Mouse (Mus musculus) forebrain, embryonic 16.5 days (tissue): ENCODE measurements at regions not wholly inside any gene's neighbourhood (a gene's known extent, or its start where the extent isn't known, plus 50 kb on each side); places are given as distances from the start of the nearest gene placed in this dataset.
A peak's percentile ranks its signal among the peaks of the same experiment; 100 is the strongest.

Experiments
- ATAC-seq: fragments of 200-750 bp; cut with Nextera tagmentation; 2 replicates; pipeline ENCODE4 v1.8.0; 2017; ENCODE audit warnings: mild to moderate bottlenecking, moderate library complexity
- H3K27ac ChIP-seq: fragments of 300-500 bp; sonication (generic); 2 replicates; pipeline ENCODE4 v1.5.1; 2014; ENCODE audit warnings: low read length, control low read depth
- H3K27me3 ChIP-seq: fragments of 300-500 bp; sonication (generic); replicated peaks from 2 replicates; pipeline ENCODE4 v1.6.1; 2014; ENCODE audit warnings: low read length; ENCODE audit not compliant: control insufficient read depth, insufficient read depth
- H3K36me3 ChIP-seq: fragments of 300-500 bp; sonication (generic); 2 replicates; pipeline ENCODE4 v1.6.1; 2014; ENCODE audit not compliant: control insufficient read depth, insufficient read depth
- H3K4me1 ChIP-seq: fragments of 300-500 bp; sonication (generic); replicated peaks from 2 replicates; pipeline ENCODE4 v1.6.1; 2014; ENCODE audit warnings: low read length; ENCODE audit not compliant: control insufficient read depth, insufficient read depth
- H3K4me2 ChIP-seq: fragments of 300-500 bp; sonication (generic); 2 replicates; pipeline ENCODE4 v1.6.1; 2014; ENCODE audit warnings: mild to moderate bottlenecking, low read length, control low read depth
- H3K4me3 ChIP-seq: fragments of 300-500 bp; sonication (generic); replicated peaks from 2 replicates; pipeline ENCODE4 v1.5.1; 2014; ENCODE audit warnings: mild to moderate bottlenecking, low read length, control low read depth
- H3K9ac ChIP-seq: fragments of 300-500 bp; sonication (generic); replicated peaks from 2 replicates; pipeline ENCODE4 v1.6.1; 2014; ENCODE audit warnings: low read depth, low read length, control low read depth
- H3K9me3 ChIP-seq: fragments of 300-500 bp; sonication (generic); 2 replicates; pipeline ENCODE4 v1.6.1; 2016; ENCODE audit warnings: low read length; ENCODE audit not compliant: control insufficient read depth
- WGBS: fragments of 180-500 bp; shearing (Covaris S2); extraction: QIAGEN DNeasy Blood & Tissue Kit; methylation state at CpG from one replicate; pipeline ENCODE4 v1.1.7; 2014; 5-methylcytosine and 5-hydroxymethylcytosine counted together

DNA sequence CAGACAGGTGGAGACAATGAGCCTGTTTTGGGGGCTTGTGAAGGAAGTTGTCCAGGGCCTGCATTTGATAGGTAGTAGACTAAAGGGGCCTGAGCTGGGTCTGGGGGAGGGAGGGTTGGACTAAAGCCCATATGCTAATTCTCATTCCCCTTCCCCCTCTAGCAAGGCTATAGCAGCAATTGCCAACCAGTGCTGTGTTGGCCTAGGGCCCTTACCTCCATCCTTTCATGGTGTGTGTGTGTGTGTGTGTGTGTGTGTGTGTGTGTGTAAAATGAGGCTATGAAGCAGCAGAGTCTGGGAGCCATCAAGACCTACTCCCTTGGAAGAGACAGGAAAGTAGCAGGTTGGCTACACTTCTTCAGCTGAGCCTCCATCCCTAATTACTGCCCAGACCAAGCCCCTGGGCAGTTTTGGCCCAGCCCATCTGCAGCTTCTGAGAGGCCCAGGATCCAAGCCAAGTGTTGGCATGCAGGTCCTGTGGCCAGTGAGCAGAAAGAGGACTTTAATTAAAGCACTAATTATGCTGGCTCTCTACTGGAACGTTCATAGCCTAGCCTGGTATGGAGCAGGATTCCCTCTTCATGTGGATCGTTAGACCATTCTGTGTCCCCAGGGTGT lies 143.4 kb downstream of the Dhx35 start:
- no peak overlapping the region for H3K4me2 ChIP-seq
- peak; percentile 95 for ATAC-seq
- peaks cover 5% of the 10 kb centered on the region for H3K9me3 ChIP-seq
- WGBS, result 33% methylated on average over 2 of the region's 2 CpGs
- H3K4me1 ChIP-seq, result no peaks in the 10 kb centered on the region; the same call in 1 of the 2 replicates
- no peaks in the 10 kb centered on the region for H3K27me3 ChIP-seq
- no peak overlapping the region for H3K9ac ChIP-seq
- no peak overlapping the region for H3K4me3 ChIP-seq
- no peaks in the 10 kb centered on the region for H3K36me3 ChIP-seq
- H3K27ac ChIP-seq, result no peak overlapping the region

DNA sequence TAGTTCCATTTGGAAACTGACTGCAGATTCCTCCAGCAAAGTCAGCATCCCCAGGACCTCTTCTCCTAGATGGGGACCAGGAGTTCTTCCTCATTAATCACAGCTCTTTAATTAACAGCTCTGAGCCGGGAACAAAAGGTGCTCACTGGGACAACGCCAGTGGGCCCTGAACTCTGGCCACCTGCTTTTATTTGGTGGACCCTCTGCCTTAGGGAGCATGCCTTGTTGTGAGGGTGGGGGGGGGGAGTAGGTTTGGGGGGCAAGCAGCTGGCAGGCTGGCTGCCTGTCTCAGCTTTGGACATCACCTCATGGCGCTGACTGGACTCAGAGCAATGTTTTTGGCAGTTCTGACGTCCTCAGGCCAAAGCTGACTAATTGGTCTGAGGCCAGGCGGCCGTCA lies 154.8 kb downstream of the Dhx35 start:
- peaks cover 9% of the 10 kb centered on the region for H3K4me1 ChIP-seq

DNA sequence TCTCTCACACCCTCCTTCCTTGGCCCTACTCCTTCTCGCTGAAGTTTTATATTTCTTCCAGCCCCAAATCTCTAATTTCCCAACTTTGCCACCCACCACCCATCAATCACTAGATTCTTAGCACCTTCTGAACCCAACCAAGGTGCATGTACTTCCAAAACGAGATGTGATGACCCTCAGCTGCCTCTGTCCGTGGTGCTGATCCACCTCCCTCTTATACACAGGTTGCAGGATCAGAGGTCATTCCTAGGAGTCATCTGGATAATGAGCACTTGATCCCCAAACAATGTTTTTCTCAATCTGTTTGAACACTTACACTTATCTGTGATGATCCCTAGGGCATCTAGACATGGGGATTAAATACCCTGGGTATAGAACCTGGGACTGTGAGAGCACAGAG lies 156.5 kb downstream of the Dhx35 start:
- Histone ChIP-seq H3K4me3 (no peak overlapping the region), H3K4me2 (no peak overlapping the region), H3K27ac (no peak overlapping the region), H3K27me3 (no peaks in the 10 kb centered on the region), H3K36me3 (no peaks in the 10 kb centered on the region), H3K9ac (no peak overlapping the region), H3K9me3 (no peaks in the 10 kb centered on the region), H3K4me1 (peaks cover 9% of the 10 kb centered on the region)
- ATAC-seq, result no peak
- 45% methylated on average over 3 of the region's 3 CpGs for WGBS

More for the DNA sequence above, 154.8 kb downstream of the Dhx35 start:
- Histone ChIP-seq H3K27ac (no peak overlapping the region), H3K4me2 (no peak overlapping the region), H3K36me3 (no peaks in the 10 kb centered on the region), H3K4me3 (no peak overlapping the region), H3K27me3 (no peaks in the 10 kb centered on the region), H3K9ac (no peak overlapping the region), H3K9me3 (no peaks in the 10 kb centered on the region)
- 12% methylated on average over 6 of the region's 6 CpGs for WGBS
- ATAC-seq, result no peak

DNA sequence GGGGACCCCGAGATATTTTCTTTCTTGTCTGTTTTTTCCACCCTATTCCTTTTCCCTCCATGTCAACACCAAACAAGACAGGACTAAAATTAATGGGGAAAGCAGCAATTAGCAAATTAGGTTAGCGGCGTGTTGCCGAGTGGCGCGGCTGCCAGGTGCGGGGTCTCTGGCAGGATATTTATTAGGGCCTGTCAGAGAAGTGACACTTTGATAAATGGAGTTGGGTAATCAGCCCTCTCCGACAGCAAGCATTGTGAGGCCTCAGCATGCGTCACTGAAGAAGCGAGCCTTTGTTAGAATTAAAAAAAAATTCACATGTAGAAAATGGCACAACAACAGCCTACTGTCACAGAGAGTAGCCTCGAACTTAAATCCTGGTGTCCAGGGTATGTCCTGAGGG lies 162.3 kb downstream of the Dhx35 start:
- H3K9me3 ChIP-seq, result no peaks in the 10 kb centered on the region
- H3K9ac ChIP-seq, result no peak overlapping the region
- H3K27me3 ChIP-seq, result no peaks in the 10 kb centered on the region
- H3K27ac ChIP-seq, result peak overlapping the region; percentile 47; the same call in 1 of the 2 replicates
- WGBS, result 21% methylated on average over 11 of the region's 11 CpGs
- H3K36me3 ChIP-seq, result no peaks in the 10 kb centered on the region
- H3K4me1 ChIP-seq, result peaks cover 9% of the 10 kb centered on the region
- ATAC-seq, result peak; percentile 77
- no peak overlapping the region for H3K4me2 ChIP-seq
- no peak overlapping the region for H3K4me3 ChIP-seq

DNA sequence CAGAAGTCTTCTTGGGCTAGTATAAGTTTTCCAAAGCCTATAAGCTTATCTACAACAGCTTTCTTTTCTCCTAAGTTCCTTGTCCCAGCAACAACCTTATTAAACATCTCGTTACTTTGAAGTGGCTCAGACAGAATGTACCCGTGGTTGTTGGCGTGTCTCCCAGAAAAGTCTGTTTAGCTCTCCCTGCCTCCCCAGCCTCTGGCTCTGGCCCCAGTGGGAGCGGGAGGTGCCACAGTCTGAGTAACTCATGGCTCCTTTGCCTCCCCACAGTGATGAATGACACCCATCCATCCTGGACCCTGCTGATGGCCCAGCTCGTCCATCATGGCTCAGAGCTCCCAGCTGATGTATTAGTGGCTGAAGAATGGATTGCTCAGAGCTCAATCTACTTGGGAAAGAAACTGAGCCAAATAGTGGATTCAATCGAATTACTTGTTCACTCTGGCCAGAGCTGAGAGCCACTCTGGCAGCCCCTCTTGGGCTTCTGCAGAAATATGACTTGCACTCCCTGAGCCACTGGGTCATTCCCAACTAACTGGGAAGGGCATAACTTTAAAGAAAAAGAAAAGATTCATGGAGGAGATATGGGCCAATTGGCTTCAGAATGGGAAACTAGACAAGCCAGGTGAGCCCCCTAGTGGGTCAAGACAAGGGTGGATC lies 170.5 kb downstream of the Dhx35 start:
- ATAC-seq, result peak; percentile 88

DNA sequence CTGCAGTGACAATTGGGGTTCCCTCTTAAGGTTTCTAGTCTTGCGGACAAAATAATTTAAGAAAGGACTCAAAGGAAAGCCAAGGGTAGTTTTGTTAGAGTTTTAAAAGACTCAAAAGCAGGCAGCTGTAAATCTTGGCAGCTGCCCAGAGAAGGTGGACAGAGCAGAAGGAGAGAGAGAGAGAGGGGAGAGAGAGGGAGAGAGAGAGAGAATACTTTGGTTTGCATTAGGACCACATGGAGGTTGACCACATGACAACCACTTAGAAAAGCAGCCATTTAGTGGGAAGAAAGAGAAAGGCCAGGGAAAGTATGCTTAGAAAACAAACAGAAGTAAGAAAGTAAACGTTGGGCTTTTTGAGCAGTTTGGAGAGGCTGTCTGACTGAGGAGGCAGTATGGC lies 177.6 kb downstream of the Dhx35 start:
- Histone ChIP-seq H3K9me3 (no peaks in the 10 kb centered on the region), H3K9ac (no peak overlapping the region), H3K4me2 (no peak overlapping the region), H3K27me3 (no peaks in the 10 kb centered on the region), H3K4me1 (peaks cover 4% of the 10 kb centered on the region), H3K36me3 (no peaks in the 10 kb centered on the region), H3K27ac (no peak overlapping the region), H3K4me3 (no peak overlapping the region)
- 10% methylated on average over 2 of the region's 2 CpGs for WGBS
- ATAC-seq, result no peak

More for the DNA sequence above, 170.5 kb downstream of the Dhx35 start:
- H3K27ac ChIP-seq, result 0 out of 2 replicates have a peak overlapping the region, but pooled peaks have one; percentile 9
- no peaks in the 10 kb centered on the region for H3K9me3 ChIP-seq
- 32% methylated on average over 6 of the region's 6 CpGs for WGBS
- peaks cover 9% of the 10 kb centered on the region for H3K4me1 ChIP-seq
- no peaks in the 10 kb centered on the region for H3K36me3 ChIP-seq
- no peak overlapping the region for H3K9ac ChIP-seq
- no peak overlapping the region for H3K4me2 ChIP-seq
- no peak overlapping the region for H3K4me3 ChIP-seq
- H3K27me3 ChIP-seq, result no peaks in the 10 kb centered on the region

DNA sequence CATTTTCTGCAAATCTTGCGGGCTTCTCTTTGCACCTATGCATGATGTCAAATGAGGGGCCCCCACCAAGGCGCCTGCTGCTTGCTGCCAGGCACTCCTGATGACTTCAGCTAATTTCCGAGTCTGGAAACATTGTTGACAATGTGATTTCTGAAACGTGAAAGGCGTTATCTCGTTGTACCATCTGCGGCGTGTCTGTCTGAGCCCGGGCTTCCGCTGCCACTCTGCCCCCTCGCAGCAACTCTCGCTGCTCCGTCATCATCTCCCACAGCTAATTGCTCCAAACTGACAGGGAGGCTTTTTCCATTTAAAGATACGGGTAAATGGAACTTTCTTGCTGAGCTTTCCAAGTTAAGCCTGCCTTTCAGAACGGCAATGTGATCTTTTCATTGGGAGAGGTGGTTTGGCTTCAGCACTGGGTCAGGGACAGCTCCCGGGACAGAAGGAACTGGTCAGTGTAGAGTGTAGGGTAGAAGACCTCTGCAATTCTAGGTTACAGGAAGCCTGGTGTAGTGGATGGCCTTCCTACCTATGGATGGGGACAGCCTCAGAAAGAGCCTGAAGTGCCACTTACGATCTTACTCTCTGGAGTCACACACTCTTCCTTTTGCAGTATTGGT lies 191.0 kb downstream of the Dhx35 start:
- no peak overlapping the region for H3K4me3 ChIP-seq
- H3K4me2 ChIP-seq, result 0 out of 2 replicates have a peak overlapping the region, but pooled peaks have one; percentile 2
- no peaks in the 10 kb centered on the region for H3K36me3 ChIP-seq
- no peaks in the 10 kb centered on the region for H3K9me3 ChIP-seq
- no peaks in the 10 kb centered on the region for H3K27me3 ChIP-seq
- 0 out of 2 replicates have a peak, but pooled peaks cover 6% of the 10 kb centered on the region for H3K4me1 ChIP-seq
- H3K9ac ChIP-seq, result no peak overlapping the region
- no peak overlapping the region for H3K27ac ChIP-seq
- 37% methylated on average over 17 of the region's 17 CpGs for WGBS
- peak; percentile 63 for ATAC-seq

DNA sequence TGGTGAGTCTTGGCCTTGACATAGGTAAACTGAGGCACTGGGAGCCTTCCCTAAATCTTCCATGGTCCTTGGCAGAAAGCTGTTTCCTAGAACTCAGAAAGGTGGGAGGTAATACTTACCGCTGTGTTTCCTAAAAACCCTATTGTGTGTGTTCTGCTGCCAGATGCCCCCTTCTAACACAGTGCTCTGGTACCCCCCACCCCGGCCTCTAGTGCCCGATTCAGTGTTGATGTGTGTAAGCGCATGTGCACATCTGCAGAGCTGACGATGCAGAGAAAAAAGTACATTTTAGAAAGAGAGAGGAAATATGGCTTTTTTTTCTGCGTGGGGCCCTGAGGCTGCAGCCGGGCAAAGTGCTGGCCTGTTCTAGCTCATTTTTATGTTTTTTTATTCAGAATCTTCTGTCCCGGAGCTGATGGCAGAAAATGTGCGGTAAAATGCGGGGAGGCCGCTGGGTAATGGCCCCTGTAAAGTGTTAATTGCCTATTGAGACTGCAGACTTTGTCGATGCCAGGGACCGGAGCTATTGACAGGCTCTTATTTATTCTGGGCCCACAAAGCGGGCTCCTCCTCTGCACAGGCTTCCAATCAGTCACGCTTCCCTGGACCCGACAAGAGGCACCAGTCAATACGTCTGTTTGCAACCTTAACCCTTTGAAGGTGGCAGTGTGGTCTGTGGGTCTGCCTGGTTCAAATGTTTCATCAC lies 208.0 kb downstream of the Dhx35 start:
- no peaks in the 10 kb centered on the region for H3K27me3 ChIP-seq
- peak overlapping the region; percentile 4; the same call in 1 of the 2 replicates for H3K4me3 ChIP-seq
- WGBS, result 4% methylated on average over 17 of the region's 17 CpGs
- H3K9me3 ChIP-seq, result no peaks in the 10 kb centered on the region
- no peaks in the 10 kb centered on the region for H3K36me3 ChIP-seq
- peak; percentile 84 for ATAC-seq
- peak overlapping the region; percentile 46 for H3K4me2 ChIP-seq
- peaks cover 27% of the 10 kb centered on the region for H3K4me1 ChIP-seq
- H3K27ac ChIP-seq, result peak overlapping the region; percentile 41
- H3K9ac ChIP-seq, result peak overlapping the region; percentile 42

DNA sequence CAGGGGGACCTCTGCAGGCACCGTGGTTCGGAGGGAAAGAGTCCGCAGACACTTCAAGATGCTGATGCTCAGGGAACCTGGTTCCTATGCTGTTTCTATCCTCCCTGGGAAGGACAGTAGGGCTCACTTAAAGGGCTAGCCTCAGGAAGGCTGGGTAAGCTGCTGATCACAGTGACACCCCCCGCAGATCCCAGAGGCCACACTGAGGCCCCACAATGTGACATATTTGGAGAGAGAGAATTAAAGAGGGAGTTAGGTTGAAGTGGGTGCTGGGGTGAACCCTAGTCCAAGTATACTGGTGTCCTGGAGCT lies 208.5 kb downstream of the Dhx35 start:
- WGBS, result 12% methylated on average over 4 of the region's 4 CpGs
- Histone ChIP-seq H3K27ac (peak overlapping the region; percentile 41), H3K36me3 (no peaks in the 10 kb centered on the region), H3K4me2 (peak overlapping the region; percentile 46; the same call in 1 of the 2 replicates), H3K9me3 (no peaks in the 10 kb centered on the region), H3K4me1 (peaks cover 27% of the 10 kb centered on the region), H3K9ac (no peak overlapping the region; the same call in 1 of the 2 replicates), H3K4me3 (no peak overlapping the region), H3K27me3 (no peaks in the 10 kb centered on the region)
- ATAC-seq, result no peak
